Mouse (Mus musculus) liver, adult 2 months (tissue): ENCODE data around the gene Gng10.

Experiments
- CTCF ChIP-seq: fragments of 200-500 bp; IDR thresholded peaks from 2 replicates; pipeline ENCODE4 v1.5.1; 2011; ENCODE audit warnings: low read depth, low read length, control low read depth
- POLR2A ChIP-seq: fragments of 200-500 bp; IDR thresholded peaks from 2 replicates; pipeline ENCODE4 v1.6.1; 2011; ENCODE audit warnings: low read length, control low read depth; ENCODE audit not compliant: insufficient read depth; ENCODE audit errors: extremely low read depth

DNA sequence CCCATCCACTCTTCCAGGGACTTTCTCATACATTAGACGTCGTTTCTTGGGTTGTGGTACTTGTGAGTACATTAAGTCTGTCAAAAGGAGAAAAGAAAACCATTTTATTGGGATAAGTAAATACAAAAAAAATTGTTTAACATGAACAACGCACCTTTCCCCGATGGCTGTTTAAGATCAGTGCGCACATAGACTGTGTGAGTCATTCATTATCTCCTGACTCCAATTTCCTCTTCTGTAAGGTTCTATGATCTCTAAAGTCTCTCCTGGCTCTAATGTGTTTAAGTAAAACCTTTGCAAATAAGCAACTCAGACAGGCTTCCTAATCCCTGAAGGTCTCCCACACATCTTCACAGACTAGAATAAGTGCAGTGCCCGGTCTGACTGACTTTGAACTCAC lies 9.0 kb downstream of the Gng10 start:
- no peak for TF ChIP-seq CTCF
- TF ChIP-seq POLR2A: no peak
